Mouse (Mus musculus): ENCODE results near the gene Serinc2.
"Not testable (repeated sequence)": the region's sequence is repeated elsewhere in the genome, so short reads cannot be mapped to it uniquely, and the experiment has no call there.

Serinc2 gene

GRCm38 (mm10) chr4:130264131-130264530 lies 14.9 kb downstream of the Serinc2 start:
- no peak for DNase-seq (ENCODE audit: low read depth)

GRCm38 (mm10) chr4:130260406-130260805 lies 18.6 kb downstream of the Serinc2 start:
- peak; percentile 30 for DNase-seq (ENCODE audit: low read depth)

- DNase-seq (ENCODE audit: low read depth): peak; percentile 59
These were observed 26.4 kb downstream of the Serinc2 start for GRCm38 (mm10) chr4:130252441-130253157.

- peak; percentile 44 for DNase-seq (ENCODE audit: low read depth)
These were observed 27.2 kb downstream of the Serinc2 start for GRCm38 (mm10) chr4:130251763-130252162.

GRCm38 (mm10) chr4:130251172-130251705 lies 27.8 kb downstream of the Serinc2 start:
- DNase-seq (ENCODE audit: low read depth): peak; percentile 59

- DNase-seq (ENCODE audit: low read depth): no peak
These were observed 30.4 kb downstream of the Serinc2 start for GRCm38 (mm10) chr4:130248636-130249035.

- DNase-seq (ENCODE audit: low read depth): peak; percentile 75
These were observed 32.9 kb downstream of the Serinc2 start for GRCm38 (mm10) chr4:130246132-130246531.

- DNase-seq (ENCODE audit: low read depth): no peak
These were observed 34.3 kb downstream of the Serinc2 start for GRCm38 (mm10) chr4:130244749-130245148.

- DNase-seq (ENCODE audit: low read depth): not testable (repeated sequence)
These were observed 35.4 kb downstream of the Serinc2 start for GRCm38 (mm10) chr4:130243621-130244020.

- DNase-seq (ENCODE audit: low read depth): no peak
These were observed 36.0 kb downstream of the Serinc2 start for GRCm38 (mm10) chr4:130242956-130243355.

- DNase-seq (ENCODE audit: low read depth): peak; percentile 36
These were observed 38.3 kb downstream of the Serinc2 start for GRCm38 (mm10) chr4:130240695-130241094.

- no peak for DNase-seq (ENCODE audit: low read depth)
These were observed 41.4 kb downstream of the Serinc2 start for GRCm38 (mm10) chr4:130237607-130238006.

- no peak for DNase-seq (ENCODE audit: low read depth)
These were observed 42.6 kb downstream of the Serinc2 start for GRCm38 (mm10) chr4:130236361-130236760.

GRCm38 (mm10) chr4:130224071-130224470 lies 54.9 kb downstream of the Serinc2 start:
- DNase-seq (ENCODE audit: low read depth): no peak

- no peak for DNase-seq (ENCODE audit: low read depth)
These were observed 56.8 kb downstream of the Serinc2 start, which contains the start of gene Gm853 for GRCm38 (mm10) chr4:130222179-130222578. Gene Gm853, minus strand, starts transcription at chr4:130222401.

- no peak for DNase-seq (ENCODE audit: low read depth)
These were observed 58.8 kb downstream of the Serinc2 start for GRCm38 (mm10) chr4:130220176-130220575.

- no peak for DNase-seq (ENCODE audit: low read depth)
These were observed 63.6 kb downstream of the Serinc2 start for GRCm38 (mm10) chr4:130215392-130215791.

- no peak for DNase-seq (ENCODE audit: low read depth)
These were observed 65.1 kb downstream of the Serinc2 start for GRCm38 (mm10) chr4:130213857-130214256.

- no peak for DNase-seq (ENCODE audit: low read depth)
These were observed 65.8 kb downstream of the Serinc2 start for GRCm38 (mm10) chr4:130213197-130213596.

- no peak for DNase-seq (ENCODE audit: low read depth)
These were observed 66.6 kb downstream of the Serinc2 start for GRCm38 (mm10) chr4:130212421-130212820.

- DNase-seq (ENCODE audit: low read depth): peak; percentile 34
These were observed 67.1 kb downstream of the Serinc2 start for GRCm38 (mm10) chr4:130211870-130212269.

Data from 416B (cell line).